Mouse (Mus musculus) ES-Bruce4 (cell line): ENCODE results near the gene Gm5127.

ENCODE experiments used
- CTCF ChIP-seq: IDR thresholded peaks from one replicate; pipeline ENCODE4 v1.8.1; 2011; ENCODE audit warnings: low read depth, low read length
- EP300 ChIP-seq: IDR thresholded peaks from 2 replicates; pipeline ENCODE4 v1.6.1; 2011; ENCODE audit warnings: low read depth, low read length; ENCODE audit not compliant: insufficient read depth

- TF ChIP-seq CTCF (no peak), EP300 (no peak)
These were observed 10.9 kb downstream of the Gm5127 start for GRCm38 (mm10) chrX:106593914-106594313.
